Mouse (Mus musculus) CD4-positive, CD25-positive, alpha-beta regulatory T cell, adult 2 months (primary cell): ENCODE data around the gene Prm3.
A peak's percentile ranks its signal among the peaks of the same experiment; 100 is the strongest.

Experiments
- DNase-seq: peaks from one replicate; pipeline ENCODE4 v3.0.0-alpha.2; 2012; ENCODE audit warnings: low read depth, low spot score

The Prm3 gene

DNA sequence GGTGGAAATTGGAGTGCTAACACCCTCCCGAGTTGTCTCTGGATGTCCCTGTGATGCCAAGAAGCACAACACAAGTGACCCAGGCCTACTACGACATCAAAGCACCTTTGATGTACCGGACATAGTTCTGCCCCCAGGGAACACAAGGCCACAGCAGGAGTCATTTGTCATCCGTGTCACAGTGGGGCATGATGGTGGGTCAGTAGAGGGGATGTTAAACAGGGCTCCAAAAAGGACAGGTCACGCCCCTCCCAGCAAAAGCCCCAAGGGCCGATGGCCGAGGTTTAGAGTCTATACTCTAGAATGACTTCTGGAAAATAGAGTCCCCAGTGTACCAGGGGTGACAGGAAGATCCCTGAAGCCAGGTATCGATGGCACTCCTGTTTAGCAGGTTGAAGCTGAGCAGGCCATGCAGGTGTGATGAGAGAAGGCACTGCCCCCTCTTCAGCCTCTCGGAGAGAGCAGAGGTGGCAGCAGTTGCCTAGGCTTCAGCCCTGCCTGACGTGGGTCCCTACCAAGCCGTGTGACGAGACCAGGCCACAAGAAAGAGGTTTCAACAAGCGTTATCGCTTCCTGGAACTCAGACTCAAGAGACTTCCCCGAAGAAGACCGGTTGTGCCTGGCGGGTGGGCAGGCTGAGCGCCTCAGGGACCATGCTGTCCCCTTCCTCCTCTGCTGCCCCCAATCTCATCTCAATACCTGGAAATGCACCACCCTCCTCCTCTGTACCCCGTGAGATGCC, 18.8 kb downstream of the Prm3 start:
- peak; percentile 94 for DNase-seq

DNA sequence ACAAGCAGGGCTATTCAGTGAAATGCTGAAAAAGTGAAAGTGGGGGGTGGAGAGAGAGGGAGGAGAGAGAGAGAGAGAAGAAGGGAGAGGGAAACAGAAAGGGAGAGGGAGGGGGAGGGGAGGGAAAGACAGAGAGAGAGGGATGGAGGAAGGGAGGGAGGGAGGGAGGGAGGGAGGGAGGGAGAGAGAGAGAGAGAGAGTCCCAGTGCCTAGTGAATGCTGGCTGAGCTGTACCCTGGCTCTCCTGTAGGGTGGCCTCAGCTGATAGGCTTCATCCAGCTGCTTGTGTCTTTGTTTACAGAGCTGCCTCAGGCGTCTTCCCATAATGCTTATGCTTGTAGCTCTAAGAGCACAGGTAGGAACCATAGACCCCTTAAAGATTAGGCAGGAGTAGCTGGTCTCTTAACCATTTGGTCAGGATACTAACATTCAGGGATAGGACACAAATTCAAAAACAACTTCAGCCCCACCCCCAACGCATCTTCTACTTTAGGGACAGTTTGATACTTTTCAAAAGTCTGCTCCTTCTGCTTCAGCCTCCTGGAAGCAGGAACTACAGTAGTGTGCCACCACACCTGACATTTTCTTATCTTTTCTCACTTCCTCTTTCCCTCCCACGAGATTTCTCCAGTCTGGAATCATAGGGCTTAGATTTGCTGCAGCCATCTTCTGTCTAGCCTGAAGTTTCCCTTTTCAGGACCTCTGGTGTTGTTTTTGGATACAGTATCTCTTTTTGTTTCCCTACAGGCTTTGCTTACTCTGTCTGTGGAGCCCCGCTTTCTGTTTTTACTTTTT, 20.0 kb downstream of the Prm3 start:
- DNase-seq: peak; percentile 61

DNA sequence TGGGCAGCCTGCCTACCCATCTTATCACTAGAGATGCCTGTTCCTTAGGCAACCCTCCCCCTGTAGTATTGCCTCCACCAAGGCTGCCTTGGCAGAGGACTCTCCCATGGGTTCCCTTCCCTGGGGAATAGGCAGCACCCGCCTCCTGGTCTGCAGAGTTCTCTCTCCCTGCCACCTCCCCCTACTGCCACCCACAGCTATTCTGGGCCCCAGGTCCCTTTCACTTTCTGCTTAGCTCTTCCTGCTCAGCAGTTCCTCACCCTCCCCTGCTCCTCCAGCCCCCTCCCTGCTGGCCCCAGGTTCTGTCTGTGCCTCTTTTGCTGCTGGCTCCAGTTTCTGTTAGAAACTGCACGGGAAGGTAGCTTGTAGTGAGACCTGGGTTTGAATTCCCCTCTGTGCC, 21.1 kb downstream of the Prm3 start:
- peak; percentile 84 for DNase-seq

DNA sequence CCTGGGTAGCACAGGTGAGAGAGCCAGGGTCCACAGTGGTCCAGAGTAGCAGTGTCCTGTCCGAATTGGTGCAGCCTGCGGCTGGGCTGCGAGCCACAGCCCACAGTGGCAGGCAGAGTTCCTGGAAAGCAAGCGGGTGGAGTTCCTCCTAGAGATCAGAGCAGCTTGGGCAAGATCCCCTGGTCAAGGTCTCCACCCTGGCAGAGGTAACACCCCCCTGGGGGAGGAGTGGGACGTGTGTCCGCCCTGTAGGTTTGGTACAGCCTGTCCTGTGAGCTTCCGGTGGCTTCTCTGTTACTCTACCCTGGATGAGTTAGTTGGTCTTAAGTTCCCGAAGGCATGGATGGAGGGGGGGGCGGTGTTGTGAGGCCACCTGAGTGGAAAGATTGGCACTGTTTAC, 21.9 kb downstream of the Prm3 start:
- DNase-seq: peak; percentile 49

DNA sequence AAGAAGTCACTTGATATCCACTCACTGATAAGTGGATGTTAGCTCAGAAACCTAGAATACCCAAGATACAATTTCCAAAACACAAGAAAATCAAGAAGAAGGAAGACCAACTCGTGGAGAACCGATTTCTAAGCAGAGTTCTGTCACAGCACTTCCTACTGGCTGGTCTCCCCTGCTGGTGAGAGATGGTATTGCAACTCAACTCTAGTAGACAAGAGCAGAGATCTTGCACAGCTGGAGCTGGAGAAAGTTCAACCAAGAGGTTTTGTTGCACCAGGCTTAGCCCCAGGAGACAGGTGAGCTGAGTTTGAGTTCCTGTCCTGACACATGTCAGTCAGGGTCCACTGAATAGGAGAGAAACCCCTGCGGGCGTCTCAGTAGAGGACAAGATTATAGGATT, 23.6 kb downstream of the Prm3 start:
- peak; percentile 92 for DNase-seq

DNA sequence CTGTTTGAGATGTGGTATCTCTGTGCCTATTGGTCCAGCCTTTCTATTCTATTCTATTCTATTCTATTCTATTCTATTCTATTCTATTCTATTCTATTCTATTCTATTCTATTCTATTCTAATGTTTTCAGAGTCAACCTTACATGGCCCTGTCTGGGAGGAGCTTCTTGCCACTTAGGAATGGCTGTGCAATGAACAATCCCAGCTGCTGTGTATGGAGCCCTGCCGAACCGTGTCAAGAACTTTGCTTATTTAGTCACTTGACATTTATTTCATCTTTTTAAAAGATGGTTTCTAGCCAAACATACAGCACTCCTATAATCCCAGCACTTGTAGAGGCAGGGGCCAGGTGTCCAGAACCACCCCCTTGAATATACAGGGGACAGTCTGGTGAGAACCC, 26.4 kb downstream of the Prm3 start:
- no peak for DNase-seq

DNA sequence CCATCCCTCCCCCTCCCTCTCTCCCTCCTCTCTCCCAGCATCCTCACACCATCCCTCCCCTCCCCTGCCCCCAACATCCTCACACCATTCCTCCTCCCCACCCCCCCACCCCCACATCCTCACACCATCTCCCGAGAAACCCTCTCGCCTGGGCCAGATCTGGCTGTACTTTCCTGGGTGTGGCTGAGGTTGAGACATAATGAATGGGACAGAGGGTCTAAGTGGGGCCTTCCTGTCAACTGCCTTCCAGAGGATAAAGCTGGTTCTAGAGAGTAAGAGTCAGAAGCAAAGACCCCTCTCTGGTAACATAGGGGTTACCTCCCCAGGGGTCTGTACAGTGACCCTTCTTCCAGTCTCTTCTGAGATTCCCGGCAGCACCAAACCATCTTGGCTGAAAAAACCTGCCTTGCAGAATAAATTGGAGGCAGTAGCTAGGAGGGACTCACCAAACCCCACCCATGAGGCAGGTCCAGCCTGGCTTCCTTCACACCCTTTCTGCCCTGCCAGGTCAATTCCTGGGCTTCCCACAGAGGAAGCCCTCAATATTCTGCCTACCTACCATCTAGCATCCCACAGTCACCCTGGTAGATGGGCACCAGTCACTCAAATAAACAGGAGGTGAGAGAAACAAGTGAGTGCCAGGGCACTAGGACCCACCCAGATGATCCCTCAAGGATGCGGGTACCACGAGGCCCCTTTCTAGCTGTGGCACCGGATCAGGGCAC, 27.0 kb downstream of the Prm3 start:
- no peak for DNase-seq

DNA sequence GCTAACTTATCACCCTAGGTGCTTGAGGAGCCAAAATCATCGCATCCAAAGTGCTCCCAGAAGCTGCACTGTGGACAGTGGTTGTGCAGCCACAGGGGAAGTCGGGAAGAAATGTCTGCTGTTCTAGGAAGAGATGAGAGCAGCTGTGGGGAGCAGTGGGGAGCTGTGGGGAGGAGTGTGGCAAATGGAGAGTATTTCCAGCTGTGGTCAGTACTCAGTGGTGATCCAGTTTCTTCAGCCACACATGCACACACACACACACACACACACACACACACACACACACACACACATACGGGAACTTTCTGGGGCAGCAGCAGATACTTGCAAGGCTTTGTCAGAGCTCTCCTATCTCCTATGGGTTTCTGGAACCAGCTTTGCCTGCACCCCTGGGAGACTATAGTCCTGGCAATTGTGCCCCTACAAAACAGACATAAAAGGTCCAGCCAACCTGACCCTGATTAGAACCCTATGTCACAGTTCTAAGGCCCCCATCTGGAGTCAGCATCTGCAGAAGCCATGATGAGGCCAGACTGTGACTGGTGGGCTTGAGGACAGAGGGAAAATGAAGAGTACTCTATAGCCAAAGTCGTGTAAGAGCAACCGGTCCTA, 28.0 kb downstream of the Prm3 start:
- no peak for DNase-seq

DNA sequence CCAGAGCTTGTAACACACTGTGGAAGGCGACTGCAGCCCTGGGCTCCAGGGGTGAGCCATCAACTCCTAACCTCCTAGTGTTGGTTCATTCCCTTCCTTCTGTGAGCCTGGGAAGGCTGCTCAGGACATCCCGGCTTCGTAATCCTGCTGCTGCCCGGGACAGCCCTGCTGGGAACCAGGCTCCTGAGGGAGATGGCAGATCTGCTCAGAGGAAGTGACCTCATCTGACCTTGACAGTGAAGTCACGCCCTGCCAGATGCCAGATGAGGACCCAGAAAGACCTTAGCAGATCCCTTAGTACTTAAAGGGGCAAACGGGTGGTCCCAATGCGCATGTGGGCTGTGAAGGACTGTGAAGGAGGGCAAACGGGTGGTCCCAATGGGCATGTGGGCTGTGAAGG, 29.5 kb downstream of the Prm3 start:
- no peak for DNase-seq

DNA sequence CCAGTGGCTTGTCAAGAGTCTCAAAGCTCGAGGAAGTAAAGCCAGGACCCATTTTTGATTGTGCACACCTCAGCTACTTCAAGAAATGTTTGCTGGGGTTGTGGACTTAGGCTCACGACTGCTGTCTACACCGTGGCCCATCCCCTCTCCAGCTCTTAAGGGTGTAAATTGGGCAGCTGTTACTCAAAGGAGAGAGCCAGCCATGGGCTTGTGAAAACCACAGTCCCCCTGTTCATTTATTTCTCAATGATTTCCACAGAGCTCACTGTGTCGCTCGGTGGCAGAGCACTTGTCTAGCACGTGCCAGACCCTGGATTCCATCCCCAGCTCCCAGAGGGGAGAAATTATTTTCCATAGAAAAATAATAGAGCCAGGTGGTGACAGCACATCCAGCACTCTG, 34.5 kb downstream of the Prm3 start:
- no peak for DNase-seq

DNA sequence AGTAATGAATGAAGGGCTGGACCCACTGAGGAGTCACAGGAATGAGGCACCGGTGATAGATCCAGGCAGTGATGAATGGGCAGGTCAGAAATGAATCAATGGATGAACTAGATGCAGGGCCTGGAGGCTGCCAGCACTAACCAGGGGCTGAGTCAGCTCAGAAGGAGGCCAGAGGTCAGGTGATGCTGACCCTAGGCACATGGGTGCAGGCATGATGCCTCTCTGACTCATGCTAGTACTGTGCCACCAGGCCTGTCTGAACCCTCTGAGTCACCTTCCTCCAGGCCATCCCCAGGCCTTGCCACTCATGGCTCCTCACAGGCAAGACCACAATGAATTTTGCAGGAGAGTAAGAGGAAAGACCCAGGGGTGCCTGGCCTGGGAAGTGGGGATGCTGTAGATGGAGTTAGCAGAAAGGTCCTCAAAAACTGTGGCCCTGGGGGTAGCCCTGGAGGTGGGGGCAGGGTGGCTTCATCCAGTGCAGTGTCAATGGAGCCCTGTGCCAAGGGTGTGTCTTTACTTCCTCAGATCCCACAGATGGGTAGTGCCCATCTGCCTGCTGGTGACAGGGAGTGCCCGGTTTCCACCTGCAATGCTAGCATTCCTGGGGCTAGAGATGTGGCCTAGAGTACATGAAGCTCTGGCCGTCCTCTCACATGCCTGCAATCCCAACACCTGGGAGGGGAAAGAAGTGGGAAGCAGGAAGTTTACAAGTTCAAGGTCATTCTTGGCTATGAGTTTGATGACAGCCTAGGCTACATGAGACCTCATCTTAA, 36.0 kb downstream of the Prm3 start:
- no peak for DNase-seq

DNA sequence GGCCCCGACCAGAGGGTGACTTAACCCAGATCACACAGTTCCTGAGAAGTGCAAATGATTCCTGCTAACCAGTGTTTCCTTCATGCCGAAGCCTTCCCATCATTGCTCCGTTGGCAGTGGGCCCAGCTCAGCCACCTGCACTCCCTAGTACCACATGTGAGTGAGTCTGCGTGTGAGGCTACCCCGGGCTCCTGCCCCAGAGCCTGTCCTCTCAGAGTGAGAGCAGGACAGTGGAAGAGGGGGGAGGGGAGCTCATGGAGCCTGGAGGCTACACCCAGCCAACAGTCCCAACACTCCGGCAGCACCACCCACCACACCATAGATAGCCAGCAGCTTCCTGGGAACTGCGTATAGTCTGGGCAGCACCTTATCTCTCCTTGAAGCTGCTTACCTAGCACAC, 40.9 kb downstream of the Prm3 start:
- DNase-seq: no peak

DNA sequence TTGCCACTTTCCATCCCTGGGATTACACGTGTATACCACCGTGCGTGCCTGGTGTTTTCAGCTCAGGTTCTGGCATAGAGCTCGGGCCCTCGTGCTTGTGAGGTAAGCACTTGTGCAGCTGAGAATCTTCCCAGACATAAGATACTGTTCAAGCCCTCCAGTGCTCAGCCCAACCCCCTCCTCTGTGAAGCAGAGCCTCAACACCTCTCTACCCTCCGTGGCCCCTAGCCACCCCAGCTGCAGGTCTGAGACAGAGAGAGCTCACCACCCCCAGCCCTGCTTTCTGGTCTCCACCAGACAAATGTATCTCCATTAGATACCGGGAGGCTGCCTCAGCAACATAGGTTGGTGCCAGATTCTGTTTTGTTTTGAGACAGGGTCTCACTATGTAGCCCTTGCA, 41.5 kb downstream of the Prm3 start:
- DNase-seq: no peak

DNA sequence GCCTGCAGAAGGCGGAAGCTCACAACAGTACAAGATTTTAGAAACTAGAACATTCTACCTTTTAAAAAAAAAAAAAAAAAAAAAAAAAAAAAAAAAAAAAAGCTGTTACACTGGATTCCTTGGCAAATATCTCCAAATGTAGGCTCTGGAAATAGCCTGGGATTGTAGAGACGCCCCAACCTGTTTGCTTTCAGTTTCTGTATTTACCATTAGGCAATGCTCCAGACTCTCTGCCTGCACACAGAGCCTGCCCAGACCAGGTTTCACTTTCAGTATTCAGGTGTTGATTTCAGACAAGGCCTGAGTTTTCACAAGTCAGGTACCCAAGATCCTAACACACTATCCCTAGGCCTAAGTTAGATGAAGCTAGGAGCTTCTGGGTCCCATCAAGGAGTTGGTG, 49.6 kb downstream of the Prm3 start:
- peak; percentile 80 for DNase-seq
